Mouse (Mus musculus) neural tube, embryonic 12.5 days (tissue): Measurements from ENCODE around the gene Tyro3. TPM values are rescaled to one million over a fixed set of nuclear protein-coding genes. Genes with fewer than 3 reads are reported as not detected.

Source experiments
- ATAC-seq: fragments of 200-750 bp; cut with Nextera tagmentation; 2 replicates; pipeline ENCODE4 v1.8.0; 2017; ENCODE audit warnings: low read depth, mild to moderate bottlenecking, moderate TSS enrichment, moderate library complexity; ENCODE audit not compliant: low FRiP score
- H3K27ac ChIP-seq: fragments of 300-500 bp; sonication (generic); 2 replicates; pipeline ENCODE4 v1.5.1; 2016
- H3K27me3 ChIP-seq: fragments of 300-500 bp; sonication (generic); replicated peaks from 2 replicates; pipeline ENCODE4 v1.6.1; 2016; ENCODE audit warnings: mild to moderate bottlenecking
- H3K36me3 ChIP-seq: fragments of 300-500 bp; sonication (generic); 2 replicates; pipeline ENCODE4 v1.6.1; 2016; ENCODE audit warnings: mild to moderate bottlenecking
- H3K4me1 ChIP-seq: fragments of 300-500 bp; sonication (generic); 2 replicates; pipeline ENCODE4 v1.6.1; 2016
- H3K4me2 ChIP-seq: fragments of 300-500 bp; sonication (generic); replicated peaks from 2 replicates; pipeline ENCODE4 v1.6.1; 2016; ENCODE audit warnings: mild to moderate bottlenecking
- H3K4me3 ChIP-seq: fragments of 300-500 bp; sonication (generic); 2 replicates; pipeline ENCODE4 v1.5.1; 2016
- H3K9ac ChIP-seq: fragments of 300-500 bp; sonication (generic); 2 replicates; pipeline ENCODE4 v1.6.1; 2016; ENCODE audit warnings: mild to moderate bottlenecking
- H3K9me3 ChIP-seq: fragments of 300-500 bp; sonication (generic); 2 replicates; pipeline ENCODE4 v1.6.1; 2016; ENCODE audit warnings: mild to moderate bottlenecking
- WGBS: fragments of 180-500 bp; shearing (Covaris S2); methylation state at CpG from one replicate; pipeline ENCODE4 v1.1.7; 2016; 5-methylcytosine and 5-hydroxymethylcytosine counted together
- polyA plus RNA-seq: library from polyadenylated mRNA; unstranded; fragments of >200 nt; fragmentation: Nextera tagmentation; extraction: Ambion mirVana; gene quantifications from 2 replicates; pipeline ENCODE4 v1.2.1, GENCODE M21; 2016

Gene Tyro3
- polyA plus RNA-seq, 1 experiment from 2014 or later: 20.7 TPM

GRCm38 (mm10) chr2:119840008-119840407 lies 42.5 kb downstream of the Tyro3 start:
- H3K27me3 ChIP-seq: no peaks in the 10 kb centered on the region
- H3K9ac ChIP-seq: no peak overlapping the region
- no peak overlapping the region for H3K4me2 ChIP-seq
- no peak for ATAC-seq
- H3K4me3 ChIP-seq: no peak overlapping the region
- H3K27ac ChIP-seq: no peak overlapping the region
- no peaks in the 10 kb centered on the region for H3K36me3 ChIP-seq
- H3K4me1 ChIP-seq: no peaks in the 10 kb centered on the region
- H3K9me3 ChIP-seq: no peaks in the 10 kb centered on the region

- Histone ChIP-seq H3K27ac (no peak overlapping the region), H3K9me3 (no peaks in the 10 kb centered on the region), H3K36me3 (no peaks in the 10 kb centered on the region), H3K4me3 (no peak overlapping the region), H3K27me3 (no peaks in the 10 kb centered on the region), H3K4me1 (no peaks in the 10 kb centered on the region), H3K9ac (no peak overlapping the region), H3K4me2 (no peak overlapping the region)
- no peak for ATAC-seq
- WGBS: 78% methylated on average over 6 of the region's 6 CpGs
Observed at GRCm38 (mm10) chr2:119842000-119842399, 44.5 kb downstream of the Tyro3 start.

GRCm38 (mm10) chr2:119843526-119843925 lies 46.0 kb downstream of the Tyro3 start:
- H3K27ac ChIP-seq: no peak overlapping the region
- 93% methylated on average over 4 of the region's 4 CpGs for WGBS
- H3K4me3 ChIP-seq: no peak overlapping the region
- H3K4me2 ChIP-seq: no peak overlapping the region
- H3K36me3 ChIP-seq: no peaks in the 10 kb centered on the region
- ATAC-seq: no peak
- H3K9ac ChIP-seq: no peak overlapping the region
- no peaks in the 10 kb centered on the region for H3K9me3 ChIP-seq
- H3K4me1 ChIP-seq: no peaks in the 10 kb centered on the region
- H3K27me3 ChIP-seq: no peaks in the 10 kb centered on the region

- Histone ChIP-seq H3K4me3 (no peak overlapping the region), H3K9me3 (no peaks in the 10 kb centered on the region), H3K27ac (no peak overlapping the region), H3K4me1 (no peaks in the 10 kb centered on the region), H3K4me2 (no peak overlapping the region), H3K9ac (no peak overlapping the region), H3K36me3 (no peaks in the 10 kb centered on the region), H3K27me3 (no peaks in the 10 kb centered on the region)
- WGBS: 81% methylated on average over 2 of the region's 2 CpGs
- no peak for ATAC-seq
Observed at GRCm38 (mm10) chr2:119845882-119846546, 48.5 kb downstream of the Tyro3 start.

GRCm38 (mm10) chr2:119846929-119847328 lies 49.4 kb downstream of the Tyro3 start:
- WGBS: 78% methylated on average over 4 of the region's 4 CpGs
- Histone ChIP-seq H3K4me1 (no peaks in the 10 kb centered on the region), H3K36me3 (no peaks in the 10 kb centered on the region), H3K9ac (no peak overlapping the region), H3K27ac (no peak overlapping the region), H3K27me3 (no peaks in the 10 kb centered on the region), H3K4me3 (no peak overlapping the region), H3K4me2 (no peak overlapping the region), H3K9me3 (no peaks in the 10 kb centered on the region)
- ATAC-seq: no peak

- 89% methylated on average over 4 of the region's 4 CpGs for WGBS
- Histone ChIP-seq H3K36me3 (no peaks in the 10 kb centered on the region), H3K4me1 (no peaks in the 10 kb centered on the region)
Observed at GRCm38 (mm10) chr2:119853811-119854210, 56.3 kb downstream of the Tyro3 start.

GRCm38 (mm10) chr2:119855310-119855850 lies 57.8 kb downstream of the Tyro3 start:
- H3K36me3 ChIP-seq: no peaks in the 10 kb centered on the region
- H3K9me3 ChIP-seq: no peaks in the 10 kb centered on the region
- H3K9ac ChIP-seq: no peak overlapping the region
- H3K27me3 ChIP-seq: no peaks in the 10 kb centered on the region
- H3K4me1 ChIP-seq: no peaks in the 10 kb centered on the region
- no peak overlapping the region for H3K4me2 ChIP-seq
- no peak for ATAC-seq
- 51% methylated on average over 6 of the region's 6 CpGs for whole genome bisulfite sequencing
- H3K27ac ChIP-seq: no peak overlapping the region
- no peak overlapping the region for H3K4me3 ChIP-seq

More at GRCm38 (mm10) chr2:119853811-119854210, 56.3 kb downstream of the Tyro3 start:
- H3K27ac ChIP-seq: no peak overlapping the region
- H3K4me2 ChIP-seq: no peak overlapping the region
- H3K9me3 ChIP-seq: no peaks in the 10 kb centered on the region
- no peak overlapping the region for H3K9ac ChIP-seq
- ATAC-seq: no peak
- no peaks in the 10 kb centered on the region for H3K27me3 ChIP-seq
- H3K4me3 ChIP-seq: no peak overlapping the region

GRCm38 (mm10) chr2:119857341-119857740 lies 59.8 kb downstream of the Tyro3 start:
- Histone ChIP-seq H3K9me3 (no peaks in the 10 kb centered on the region), H3K4me1 (no peaks in the 10 kb centered on the region), H3K9ac (no peak overlapping the region), H3K4me2 (no peak overlapping the region), H3K4me3 (no peak overlapping the region), H3K36me3 (no peaks in the 10 kb centered on the region), H3K27me3 (no peaks in the 10 kb centered on the region), H3K27ac (no peak overlapping the region)
- WGBS: 85% methylated on average over 2 of the region's 2 CpGs
- no peak for ATAC-seq

- Histone ChIP-seq H3K4me3 (no peak overlapping the region), H3K9me3 (no peaks in the 10 kb centered on the region), H3K4me2 (no peak overlapping the region), H3K27ac (no peak overlapping the region), H3K27me3 (no peaks in the 10 kb centered on the region), H3K4me1 (no peaks in the 10 kb centered on the region), H3K9ac (no peak overlapping the region), H3K36me3 (no peaks in the 10 kb centered on the region)
- WGBS: 82% methylated on average over 4 of the region's 4 CpGs
- ATAC-seq: no peak
Observed at GRCm38 (mm10) chr2:119864484-119864883, 67.0 kb downstream of the Tyro3 start.

Other genes with a start within 250 kb of the Tyro3 start
- 54.9 and 55.5 TPM in 2 replicates for gene Nusap1, start 179.4 kb upstream of the Tyro3 start, polyA plus RNA-seq
- 19.4 and 19.9 TPM in 2 replicates for gene Oip5, start 179.3 kb upstream of the Tyro3 start, polyA plus RNA-seq
- 37.1 and 39.0 TPM in 2 replicates for gene Ndufaf1, start 134.9 kb upstream of the Tyro3 start, polyA plus RNA-seq
- 70.9 and 76.2 TPM in 2 replicates for gene Rtf1, start 122.7 kb upstream of the Tyro3 start, polyA plus RNA-seq
- 0.34 and 0.96 TPM in 2 replicates for gene Itpka, start 55.4 kb upstream of the Tyro3 start, polyA plus RNA-seq
- 0.26 and 0.61 TPM in 2 replicates for gene Ltk, start 37.3 kb upstream of the Tyro3 start, polyA plus RNA-seq
- gene Rpap1, start 10.2 kb upstream of the Tyro3 start, polyA plus RNA-seq: 28.8 and 29.4 TPM in 2 replicates
- gene Mga, start 99.5 kb downstream of the Tyro3 start, polyA plus RNA-seq: 27.2 and 31.1 TPM in 2 replicates
- 3.2 and 4.6 TPM in 2 replicates for gene Mapkbp1, start 175.0 kb downstream of the Tyro3 start, polyA plus RNA-seq
- gene Jmjd7, start 229.8 kb downstream of the Tyro3 start, polyA plus RNA-seq: 24.6 and 25.1 TPM in 2 replicates
- gene Gm28042, start 229.8 kb downstream of the Tyro3 start, polyA plus RNA-seq: 5.0 and 6.3 TPM in 2 replicates
- 4.6 and 4.9 TPM in 2 replicates for gene Pla2g4b, start 235.7 kb downstream of the Tyro3 start, polyA plus RNA-seq